Mouse (Mus musculus): ENCODE measurements around the gene Rad17. TPM values are rescaled to one million over a fixed set of nuclear protein-coding genes. Genes with fewer than 3 reads are reported as not detected.

The Rad17 gene
- polyA plus RNA-seq, 2 experiments = 17.5 to 21.5 TPM

- TF ChIP-seq POLR2A (IDR thresholded peaks at IDR 0.05; ENCODE audit: borderline replicate concordance, extremely low read depth, insufficient read depth, insufficient read length) = no peak
- no peak overlapping the region for H3K4me2 ChIP-seq (replicated peaks; ENCODE audit: low read depth, low read length, severe bottlenecking)
- ATAC-seq (ENCODE audit: low FRiP score, low read depth) = no peak
- H3K4me3 ChIP-seq (replicated peaks; ENCODE audit: low read length) = no peak overlapping the region
- no peak overlapping the region for H3K27ac ChIP-seq (replicated peaks; ENCODE audit: low read depth, low read length)
- H3K9me3 ChIP-seq (ENCODE audit: control insufficient read depth, low read length) = 0 out of 2 replicates have a peak, but pooled peaks cover 5% of the 10 kb centered on the region
- no peaks in the 10 kb centered on the region for H3K27me3 ChIP-seq (ENCODE audit: control insufficient read depth, insufficient read depth, low read length)
- no peaks in the 10 kb centered on the region for H3K36me3 ChIP-seq (ENCODE audit: control insufficient read depth, insufficient read depth, low read length)
- DNase-seq (ENCODE audit: low spot score) = no peak
- H3K4me1 ChIP-seq (ENCODE audit: control insufficient read depth, insufficient read depth, low read length) = no peaks in the 10 kb centered on the region
- 94% methylated on average over 10 of the region's 10 CpGs for WGBS
- no peak overlapping the region for H3K9ac ChIP-seq (ENCODE audit: low read depth, low read length, severe bottlenecking)
Measured at GRCm38 (mm10) chr13:100603031-100603737, 47.7 kb downstream of the Rad17 start.

- H3K27ac ChIP-seq (replicated peaks; ENCODE audit: low read depth, low read length) = no peak overlapping the region
- ATAC-seq (ENCODE audit: low FRiP score, low read depth) (no peak), DNase-seq (ENCODE audit: low spot score) (no peak)
- no peak overlapping the region for H3K9ac ChIP-seq (ENCODE audit: low read depth, low read length, severe bottlenecking)
- H3K4me2 ChIP-seq (replicated peaks; ENCODE audit: low read depth, low read length, severe bottlenecking) = no peak overlapping the region
- no peak overlapping the region for H3K4me3 ChIP-seq (replicated peaks; ENCODE audit: low read length)
- no peaks in the 10 kb centered on the region for H3K9me3 ChIP-seq (ENCODE audit: control insufficient read depth, low read length)
- no peaks in the 10 kb centered on the region for H3K36me3 ChIP-seq (ENCODE audit: control insufficient read depth, insufficient read depth, low read length)
- H3K4me1 ChIP-seq (ENCODE audit: control insufficient read depth, insufficient read depth, low read length) = no peaks in the 10 kb centered on the region
- no peak for TF ChIP-seq POLR2A (IDR thresholded peaks at IDR 0.05; ENCODE audit: borderline replicate concordance, extremely low read depth, insufficient read depth, insufficient read length)
- H3K27me3 ChIP-seq (ENCODE audit: control insufficient read depth, insufficient read depth, low read length) = no peaks in the 10 kb centered on the region
- 64% methylated on average over 5 of the region's 5 CpGs for WGBS
Measured at GRCm38 (mm10) chr13:100602239-100602902, 48.5 kb downstream of the Rad17 start.

- no peak for TF ChIP-seq POLR2A (IDR thresholded peaks at IDR 0.05; ENCODE audit: borderline replicate concordance, extremely low read depth, insufficient read depth, insufficient read length)
- 67% methylated on average over 8 of the region's 8 CpGs for WGBS
- no peak overlapping the region for H3K4me2 ChIP-seq (replicated peaks; ENCODE audit: low read depth, low read length, severe bottlenecking)
- ATAC-seq (ENCODE audit: low FRiP score, low read depth) (no peak), DNase-seq (ENCODE audit: low spot score) (no peak)
- no peaks in the 10 kb centered on the region for H3K27me3 ChIP-seq (ENCODE audit: control insufficient read depth, insufficient read depth, low read length)
- no peaks in the 10 kb centered on the region for H3K9me3 ChIP-seq (ENCODE audit: control insufficient read depth, low read length)
- H3K36me3 ChIP-seq (ENCODE audit: control insufficient read depth, insufficient read depth, low read length) = no peaks in the 10 kb centered on the region
- no peaks in the 10 kb centered on the region for H3K4me1 ChIP-seq (ENCODE audit: control insufficient read depth, insufficient read depth, low read length)
- H3K27ac ChIP-seq (replicated peaks; ENCODE audit: low read depth, low read length) = no peak overlapping the region
- no peak overlapping the region for H3K9ac ChIP-seq (ENCODE audit: low read depth, low read length, severe bottlenecking)
- H3K4me3 ChIP-seq (replicated peaks; ENCODE audit: low read length) = no peak overlapping the region
Measured at GRCm38 (mm10) chr13:100601034-100601433, 49.8 kb downstream of the Rad17 start.

- TF ChIP-seq POLR2A (IDR thresholded peaks at IDR 0.05; ENCODE audit: borderline replicate concordance, extremely low read depth, insufficient read depth, insufficient read length) = no peak
- WGBS = 80% methylated on average over 12 of the region's 12 CpGs
- H3K9me3 ChIP-seq (ENCODE audit: control insufficient read depth, low read length) = no peaks in the 10 kb centered on the region
- DNase-seq (ENCODE audit: low spot score) (no peak), ATAC-seq (ENCODE audit: low FRiP score, low read depth) (no peak)
- H3K27ac ChIP-seq (replicated peaks; ENCODE audit: low read depth, low read length) = no peak overlapping the region
- H3K9ac ChIP-seq (ENCODE audit: low read depth, low read length, severe bottlenecking) = no peak overlapping the region
- no peak overlapping the region for H3K4me3 ChIP-seq (replicated peaks; ENCODE audit: low read length)
- no peak overlapping the region for H3K4me2 ChIP-seq (replicated peaks; ENCODE audit: low read depth, low read length, severe bottlenecking)
- no peaks in the 10 kb centered on the region for H3K36me3 ChIP-seq (ENCODE audit: control insufficient read depth, insufficient read depth, low read length)
- H3K4me1 ChIP-seq (ENCODE audit: control insufficient read depth, insufficient read depth, low read length) = no peaks in the 10 kb centered on the region
- no peaks in the 10 kb centered on the region for H3K27me3 ChIP-seq (ENCODE audit: control insufficient read depth, insufficient read depth, low read length)
Measured at GRCm38 (mm10) chr13:100600317-100600716, 50.5 kb downstream of the Rad17 start.

GRCm38 (mm10) chr13:100597284-100597683 is 53.6 kb downstream of the Rad17 start:
- 79% methylated on average over 9 of the region's 9 CpGs for WGBS
- H3K27ac ChIP-seq (replicated peaks; ENCODE audit: low read depth, low read length) = no peak overlapping the region
- H3K4me2 ChIP-seq (replicated peaks; ENCODE audit: low read depth, low read length, severe bottlenecking) = no peak overlapping the region
- no peak overlapping the region for H3K4me3 ChIP-seq (replicated peaks; ENCODE audit: low read length)
- no peaks in the 10 kb centered on the region for H3K9me3 ChIP-seq (ENCODE audit: control insufficient read depth, low read length)
- no peak for TF ChIP-seq POLR2A (IDR thresholded peaks at IDR 0.05; ENCODE audit: borderline replicate concordance, extremely low read depth, insufficient read depth, insufficient read length)
- ATAC-seq (ENCODE audit: low FRiP score, low read depth) (no peak), DNase-seq (ENCODE audit: low spot score) (no peak)
- H3K4me1 ChIP-seq (ENCODE audit: control insufficient read depth, insufficient read depth, low read length) = no peaks in the 10 kb centered on the region
- no peaks in the 10 kb centered on the region for H3K36me3 ChIP-seq (ENCODE audit: control insufficient read depth, insufficient read depth, low read length)
- H3K27me3 ChIP-seq (ENCODE audit: control insufficient read depth, insufficient read depth, low read length) = no peaks in the 10 kb centered on the region
- no peak overlapping the region for H3K9ac ChIP-seq (ENCODE audit: low read depth, low read length, severe bottlenecking)
